Mouse (Mus musculus): ENCODE results near the gene Lrrc18.

Lrrc18 gene

DNA sequence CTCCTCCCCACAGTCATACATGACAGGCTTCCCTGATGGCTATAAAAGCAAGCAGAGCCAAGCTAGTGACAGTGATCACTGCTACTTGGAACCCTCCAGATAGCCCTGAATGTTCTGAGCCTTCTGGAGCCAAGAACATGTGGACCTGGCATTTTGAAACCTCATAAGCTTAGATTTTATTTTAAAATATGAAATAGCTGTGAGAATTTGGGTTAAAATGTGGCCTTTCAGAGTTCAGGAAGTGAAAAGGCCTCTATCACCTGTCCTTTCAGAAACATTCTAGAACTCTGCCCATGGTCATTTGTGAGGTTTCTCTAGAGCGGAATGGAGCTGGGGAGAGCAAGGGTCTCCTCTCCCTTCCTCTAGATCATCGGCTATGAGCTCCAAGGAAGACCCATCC lies at the start of gene Lrrc18:
Lrrc18 (plus strand) TSS at position 301 of the 400 bp plus-strand sequence.
- ChIA-PET POLR2A (interaction anchor here in 1 of 4 experiments (1.0 kb wide), 1 partner anchor 10 kb away, joined by 3 read pairs; no protein-coding TSS in a partner anchor), CTCF (no interaction called here)

DNA sequence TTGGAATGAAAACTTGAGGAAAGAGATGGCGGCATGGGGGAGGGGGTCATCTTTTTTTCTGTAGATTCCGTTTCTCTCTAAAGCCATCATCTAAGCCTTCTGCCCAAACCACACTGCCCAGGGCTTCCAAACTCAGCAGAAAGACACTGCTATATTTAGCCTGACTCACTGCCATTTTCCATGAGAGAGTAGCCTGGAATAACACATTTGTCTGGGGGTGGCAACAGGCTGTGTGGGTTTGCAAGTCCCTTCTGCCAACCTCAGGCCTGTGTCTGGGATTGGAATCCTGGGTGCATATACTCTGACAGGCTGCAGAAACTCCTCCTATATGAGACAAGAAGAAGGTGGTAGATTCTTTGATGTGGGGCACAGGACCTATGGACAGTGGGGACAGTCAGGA lies 43.7 kb upstream of the Lrrc18 start:
- ChIA-PET CTCF (no interaction called here), POLR2A (no interaction called here)

DNA sequence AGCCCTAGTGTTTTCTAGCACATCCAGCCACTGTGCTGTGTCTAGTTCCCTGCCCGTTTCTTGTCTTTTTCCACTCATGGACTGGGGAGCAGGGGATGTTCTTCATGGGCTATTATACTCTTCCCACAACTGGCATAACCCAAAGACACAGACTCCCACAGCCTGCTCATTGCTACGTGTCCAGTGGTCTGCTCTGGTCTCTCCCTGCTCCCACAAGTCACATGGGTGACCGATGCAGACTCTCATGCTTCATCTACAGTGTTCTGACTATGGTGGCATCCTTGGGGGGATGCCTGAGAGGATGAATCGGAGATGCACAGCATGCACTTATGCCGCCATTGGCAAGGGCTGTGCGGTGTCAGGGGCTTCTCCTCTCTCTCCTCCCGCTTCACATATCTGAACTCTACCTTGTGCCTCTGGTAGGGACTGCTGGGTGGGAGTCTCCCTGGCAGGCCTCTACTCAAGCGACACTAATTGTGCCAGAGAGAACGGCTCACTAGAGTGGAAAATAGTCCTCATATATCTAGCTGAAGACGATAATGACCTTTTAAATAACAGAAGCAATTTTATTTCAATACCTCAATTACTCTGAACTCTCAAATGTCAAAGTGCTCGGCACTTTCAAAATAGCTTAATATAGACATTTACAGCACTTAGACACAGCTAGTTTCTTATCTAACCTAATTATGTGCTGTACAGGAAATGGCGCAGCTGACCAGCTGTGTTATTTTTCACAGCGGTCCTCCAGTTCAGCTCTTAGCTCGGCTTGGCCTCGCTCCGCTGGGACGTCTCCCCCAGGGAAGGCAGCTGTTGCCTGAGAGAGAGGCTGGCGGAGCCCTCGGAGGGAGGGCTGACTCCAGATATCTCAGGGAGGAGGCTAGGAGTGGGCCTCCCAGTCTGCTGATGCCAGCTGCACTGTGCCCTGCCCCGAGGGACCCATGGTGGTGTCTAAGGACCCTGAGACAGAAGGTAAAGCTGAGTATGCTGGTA lies 40.6 kb upstream of the Lrrc18 start:
- CTCF ChIA-PET = interaction anchor here in 3 of 4 experiments (0.5 to 1.7 kb wide), 3 partner anchors 9 to 82 kb away, joined by 3 to 5 read pairs (median 4); no protein-coding TSS in a partner anchor
- POLR2A ChIA-PET = interaction anchor here in 2 of 4 experiments (0.5 to 1.1 kb wide), 2 partner anchors 50 to 1045 kb away, joined by 4 to 5 read pairs; no protein-coding TSS in a partner anchor

DNA sequence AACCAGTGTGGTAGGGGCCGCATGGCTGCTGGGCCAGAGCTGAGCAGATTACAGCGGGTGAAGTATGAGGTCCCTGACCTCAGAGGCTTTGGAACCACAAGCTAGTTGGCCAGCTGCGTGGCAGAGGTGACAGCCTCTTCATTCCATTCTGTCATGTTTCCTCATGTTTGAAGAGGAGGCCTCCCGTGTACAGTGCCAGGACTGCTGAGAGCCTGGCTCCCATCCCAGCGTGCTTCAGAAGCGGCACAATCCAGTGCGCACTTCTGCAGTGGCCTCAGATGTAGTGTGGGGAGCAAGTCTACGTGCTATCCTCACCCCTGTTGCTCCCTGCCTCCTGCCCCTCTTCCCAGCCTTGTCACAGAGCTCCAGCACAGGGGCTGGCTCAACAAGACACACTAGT lies 34.7 kb upstream of the Lrrc18 start:
- ChIA-PET CTCF (interaction anchor here in 3 of 4 experiments (0.5 to 1.4 kb wide), 6 partner anchors 77 to 967 kb away, joined by 3 read pairs; partner anchors contain the start of gene Gdf10 (in 1 of the 3)), POLR2A (no interaction called here)

DNA sequence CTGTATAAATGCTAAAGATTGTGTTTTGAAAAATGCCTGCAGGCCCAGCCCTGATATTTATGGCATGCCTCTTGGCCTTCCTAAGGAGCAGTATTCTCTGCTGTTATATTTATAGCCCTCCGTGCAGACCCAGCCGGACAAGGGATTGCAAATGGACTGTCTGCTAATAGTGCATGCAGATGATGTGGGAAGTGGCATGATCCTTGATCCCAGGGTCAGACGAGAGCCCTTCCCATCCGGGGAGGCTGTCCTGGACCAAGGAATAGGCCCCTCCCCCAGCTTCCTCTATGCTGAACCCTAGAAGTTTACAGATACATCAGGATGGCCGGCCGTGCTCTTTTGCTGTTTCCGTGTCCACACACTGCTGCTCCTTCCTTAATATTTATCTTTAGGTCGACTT lies 32.5 kb upstream of the Lrrc18 start:
- CTCF ChIA-PET = no interaction called here
- POLR2A ChIA-PET = no interaction called here

DNA sequence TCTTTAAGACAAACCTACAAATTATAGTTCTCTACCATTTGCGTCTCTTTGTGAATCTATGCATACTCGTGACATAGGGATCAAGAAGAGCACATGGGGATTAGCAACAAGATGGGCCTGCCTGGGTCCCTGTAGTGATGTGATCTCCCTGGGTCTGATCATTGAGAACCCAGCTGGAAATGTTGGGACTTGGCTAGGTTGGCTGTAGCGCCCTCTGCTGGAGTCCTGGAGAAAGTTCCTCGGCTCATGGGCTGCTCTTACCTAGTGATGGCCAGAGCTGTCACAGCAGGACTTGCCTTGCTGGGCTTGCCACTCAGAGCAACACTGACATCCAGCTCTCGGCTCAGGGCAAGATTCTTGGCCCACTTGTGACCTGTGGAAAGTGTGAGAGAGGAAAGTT lies 30.7 kb upstream of the Lrrc18 start:
- ChIA-PET CTCF (interaction anchor here (0.6 to 1.8 kb wide), 24 partner anchors 9 to 434 kb away, joined by 3 to 12 read pairs (median 4); no protein-coding TSS in a partner anchor), POLR2A (interaction anchor here in 1 of 4 experiments (1.0 kb wide), 1 partner anchor 34 kb away, joined by 4 read pairs; no protein-coding TSS in a partner anchor)

DNA sequence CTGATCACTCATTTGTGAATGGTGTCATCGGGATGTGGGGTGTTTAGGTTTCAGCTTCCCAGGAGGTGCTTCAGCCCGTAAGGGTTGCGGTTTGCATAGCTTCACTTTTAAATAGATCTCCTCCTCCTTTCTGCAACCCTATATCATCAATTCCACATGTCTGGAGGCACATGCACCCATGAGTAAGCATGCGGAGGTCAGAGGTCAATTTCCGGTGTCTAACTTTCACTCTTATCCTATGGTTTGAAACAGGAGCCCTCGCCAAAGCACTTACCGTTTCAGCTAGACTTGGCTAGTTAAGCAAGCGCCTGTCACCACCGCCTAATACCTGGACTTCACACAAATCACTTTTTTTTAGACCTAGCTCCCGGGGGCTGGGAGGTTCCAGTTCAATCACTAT lies 26.4 kb upstream of the Lrrc18 start:
- ChIA-PET CTCF (interaction anchor here in 1 of 4 experiments (0.6 kb wide), 1 partner anchor 140 kb away, joined by 3 read pairs; no protein-coding TSS in a partner anchor), POLR2A (interaction anchor here in 1 of 4 experiments (0.6 kb wide), 1 partner anchor 93 kb away, joined by 3 read pairs; no protein-coding TSS in a partner anchor)

DNA sequence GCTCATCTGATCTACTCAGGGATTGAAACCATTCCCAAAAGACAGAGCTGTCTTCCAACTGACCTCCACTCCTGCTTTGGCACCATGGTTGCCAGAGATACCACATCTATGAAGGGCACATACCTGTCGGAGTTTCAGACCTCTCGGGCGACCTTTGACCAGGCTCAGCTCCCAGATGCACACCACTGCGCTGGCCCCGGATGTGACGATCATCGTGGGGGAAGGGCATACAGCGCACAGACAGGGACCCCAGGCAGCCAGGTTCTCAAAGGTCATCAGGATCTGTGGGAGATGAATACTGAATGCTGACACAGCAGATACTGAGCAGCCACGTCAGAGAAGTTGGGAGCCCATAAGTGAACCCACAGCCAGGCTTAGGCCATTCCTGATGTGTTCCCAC lies 20.5 kb upstream of the Lrrc18 start:
- CTCF ChIA-PET = interaction anchor here in 3 of 4 experiments (0.7 to 1.4 kb wide), 3 partner anchors 10 to 26 kb away, joined by 3 to 4 read pairs (median 4); no protein-coding TSS in a partner anchor
- POLR2A ChIA-PET = interaction anchor here in 2 of 4 experiments (0.7 to 2.3 kb wide), 4 partner anchors 12 to 25 kb away, joined by 3 to 13 read pairs (median 4); no protein-coding TSS in a partner anchor

DNA sequence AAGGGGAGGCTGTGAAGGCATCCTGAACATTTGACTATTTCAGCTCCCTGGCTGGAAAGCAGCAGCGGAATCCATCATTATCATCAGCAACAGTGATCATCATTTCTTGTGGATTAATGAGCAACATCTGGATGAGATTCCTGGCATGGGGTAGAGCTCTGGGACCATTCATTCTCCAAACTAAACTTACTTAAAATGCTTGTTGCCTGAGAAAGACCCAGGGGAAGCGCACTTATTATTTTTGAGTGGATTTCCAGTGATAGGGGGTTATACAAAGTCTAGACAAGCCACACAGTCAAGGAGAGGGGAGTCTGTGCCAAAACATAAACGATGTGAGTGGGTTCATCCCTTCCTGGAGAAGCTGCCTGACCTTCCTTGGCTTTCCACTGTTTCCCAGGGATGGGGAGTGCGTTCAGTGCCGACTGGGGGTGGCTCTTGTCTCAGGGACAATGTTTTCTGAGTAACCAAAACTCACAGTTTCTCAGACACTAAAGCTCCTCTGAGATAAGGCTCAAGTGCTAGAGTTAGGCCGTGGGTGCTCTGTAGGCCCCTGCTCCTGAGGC lies 6.9 kb upstream of the Lrrc18 start:
- CTCF ChIA-PET = interaction anchor here in 1 of 4 experiments (1.4 kb wide), 1 partner anchor 374 kb away, joined by 4 read pairs; no protein-coding TSS in a partner anchor
- POLR2A ChIA-PET = interaction anchor here in 2 of 4 experiments (0.9 to 3.3 kb wide), 4 partner anchors 11 to 16 kb away, joined by 3 to 17 read pairs (median 8); no protein-coding TSS in a partner anchor

DNA sequence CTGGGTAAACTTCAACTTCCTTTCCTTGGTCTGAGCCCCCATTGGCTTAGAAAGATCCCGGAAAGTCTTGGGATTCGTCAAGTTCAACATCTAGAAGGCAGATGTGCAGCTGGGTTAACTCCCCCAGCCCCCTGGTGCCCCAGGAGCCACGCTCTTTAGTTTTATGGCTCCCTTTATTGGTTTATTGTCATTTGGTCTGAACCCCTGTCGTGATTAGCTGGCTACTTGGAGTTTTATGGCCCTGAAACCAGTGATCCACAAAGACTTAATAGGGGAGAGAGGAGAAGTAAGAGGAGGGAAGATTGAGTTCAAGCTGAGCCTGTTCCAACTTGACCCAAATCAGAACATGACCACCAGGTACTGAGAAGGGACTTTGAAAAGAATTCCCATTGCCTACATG lies 4.5 kb upstream of the Lrrc18 start:
- POLR2A ChIA-PET = interaction anchor here in 2 of 4 experiments (0.8 to 1.9 kb wide), 3 partner anchors 9 to 15 kb away, joined by 3 to 7 read pairs (median 4); no protein-coding TSS in a partner anchor
- CTCF ChIA-PET = interaction anchor here in 1 of 4 experiments (0.7 kb wide), 1 partner anchor 15 kb away, joined by 4 read pairs; no protein-coding TSS in a partner anchor

DNA sequence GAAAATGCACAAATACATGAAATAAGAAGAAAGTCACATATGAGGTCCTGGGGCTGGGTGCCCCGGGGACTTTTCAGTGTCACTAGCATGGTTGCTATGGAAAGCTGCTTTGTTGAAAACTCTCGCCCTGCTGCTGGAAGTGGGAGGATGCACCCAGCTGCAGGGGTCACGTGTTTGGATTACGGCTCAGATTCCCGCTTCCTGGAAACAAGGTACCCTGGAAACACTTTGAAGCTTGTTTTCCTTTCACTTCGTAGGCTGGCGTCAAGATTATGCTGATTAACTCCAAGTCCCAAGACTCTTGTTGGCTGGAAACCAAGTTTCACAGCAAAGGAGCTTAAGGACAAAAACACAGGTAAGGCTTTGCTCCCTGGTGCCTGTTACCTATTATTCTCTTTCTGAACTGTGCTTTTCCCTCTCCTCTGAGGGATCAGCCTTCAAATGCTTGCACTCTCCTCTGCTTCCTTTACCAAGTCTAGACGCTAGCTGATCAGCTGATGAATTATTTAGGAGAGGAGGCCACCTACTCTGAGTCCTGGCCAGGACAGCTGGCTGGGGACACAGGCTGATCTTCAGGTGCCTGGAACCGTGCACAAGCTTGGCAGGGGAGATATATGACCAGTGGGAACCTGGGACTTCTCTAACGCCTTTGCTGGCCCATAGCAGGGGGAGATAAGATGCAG lies 3.9 kb downstream of the Lrrc18 start:
- POLR2A ChIA-PET = interaction anchor here (0.6 to 3.0 kb wide), 18 partner anchors 8 to 793 kb away, joined by 3 to 18 read pairs (median 6); partner anchors contain the start of genes Parg (in 1 of the 4) and Timm23 (in 1 of the 4)
- CTCF ChIA-PET = interaction anchor here in 3 of 4 experiments (0.5 to 1.2 kb wide), 3 partner anchors 8 to 464 kb away, joined by 4 read pairs; no protein-coding TSS in a partner anchor

DNA sequence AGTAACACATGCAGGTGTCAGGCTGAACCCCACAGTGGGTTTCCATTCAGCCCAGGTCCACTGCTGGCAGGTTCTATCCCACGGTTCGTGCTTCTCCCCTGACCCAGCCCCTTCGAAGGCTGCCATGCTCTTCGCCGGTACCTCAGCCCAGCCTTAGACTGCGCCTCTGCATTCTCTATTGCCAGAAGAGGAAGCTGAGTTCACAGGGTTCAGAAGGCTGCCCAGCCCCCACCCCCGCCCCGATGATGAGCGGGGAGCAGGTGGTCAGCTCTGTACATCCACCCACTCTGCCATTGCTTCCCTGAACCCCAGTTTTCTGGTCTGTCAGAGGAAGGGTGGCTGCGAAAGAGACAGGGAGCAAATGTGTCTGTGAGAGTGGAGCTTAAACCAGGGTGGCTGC lies 8.3 kb downstream of the Lrrc18 start:
- ChIA-PET CTCF (no interaction called here), POLR2A (interaction anchor here in 2 of 4 experiments (1.0 to 1.6 kb wide), 2 partner anchors 15 to 24 kb away, joined by 4 to 5 read pairs; no protein-coding TSS in a partner anchor)

DNA sequence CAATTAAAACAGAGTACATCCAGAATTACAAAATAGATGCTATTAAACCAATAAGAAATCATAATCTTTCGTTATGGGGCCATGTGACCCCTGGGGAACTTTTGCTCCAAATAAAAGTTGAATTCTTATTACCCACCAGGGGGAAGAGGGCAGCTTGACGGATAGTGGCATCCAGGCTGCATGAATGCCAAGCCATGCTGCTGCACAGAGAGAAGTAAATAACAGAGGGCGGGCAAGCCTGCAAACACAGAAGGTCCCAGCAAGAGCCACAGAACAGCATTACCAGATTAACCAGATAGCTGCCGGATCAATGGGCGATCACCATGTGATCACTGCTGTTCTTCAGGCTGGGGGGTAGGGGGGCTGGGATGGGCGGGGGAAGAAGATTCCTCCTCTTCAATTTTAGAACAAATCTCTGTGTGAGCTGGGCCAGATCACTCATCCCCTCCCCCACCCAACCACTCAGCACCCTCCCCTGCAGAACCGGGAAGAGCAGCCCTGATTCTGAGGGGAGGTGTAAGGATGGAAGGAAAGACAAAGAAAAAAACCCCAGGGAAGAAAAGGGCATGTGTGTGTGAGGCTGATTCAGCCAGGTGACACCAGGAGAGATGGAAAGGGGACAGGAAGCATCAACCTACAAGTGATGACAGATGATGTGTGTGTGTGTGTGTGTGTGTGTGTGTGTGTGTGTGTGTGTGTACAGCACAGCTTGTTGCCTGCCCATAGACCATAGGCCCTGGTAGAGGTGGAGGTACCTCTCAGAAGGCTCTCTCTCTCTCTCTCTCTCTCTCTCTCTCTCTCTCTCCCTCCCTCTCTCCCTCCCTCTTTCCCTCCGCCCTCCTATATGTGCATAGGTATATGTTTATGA lies 9.2 kb downstream of the Lrrc18 start:
- CTCF ChIA-PET = no interaction called here

DNA sequence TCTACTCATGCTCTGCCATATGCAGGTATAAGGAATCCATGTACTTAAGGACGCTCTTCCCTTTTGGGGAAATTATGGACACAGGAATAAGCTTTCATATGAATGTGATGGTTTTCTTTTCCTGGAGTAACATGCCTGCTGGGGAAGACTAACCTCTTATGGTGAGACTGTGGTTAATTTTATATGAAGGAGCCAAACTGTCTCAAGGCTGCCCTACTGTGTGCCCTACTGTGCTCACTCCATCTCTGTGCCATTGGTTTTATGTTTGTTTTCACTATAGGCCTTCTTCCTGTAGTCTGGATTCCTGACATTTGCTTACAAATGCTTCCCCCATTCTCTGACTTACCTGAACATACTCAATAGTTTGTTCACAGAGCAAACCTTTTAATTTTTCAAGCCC lies 13.9 kb downstream of the Lrrc18 start:
- CTCF ChIA-PET = interaction anchor here in 1 of 4 experiments (0.8 kb wide), 1 partner anchor 320 kb away, joined by 3 read pairs; the partner anchor contains the start of gene 3425401B19Rik
- POLR2A ChIA-PET = interaction anchor here in 1 of 4 experiments (2.3 kb wide), 1 partner anchor 10 kb away, joined by 18 read pairs; no protein-coding TSS in a partner anchor

More for the DNA sequence above, 9.2 kb downstream of the Lrrc18 start:
- POLR2A ChIA-PET = interaction anchor here in 2 of 4 experiments (0.8 to 1.6 kb wide), 6 partner anchors 9 to 49 kb away, joined by 3 to 5 read pairs (median 4); no protein-coding TSS in a partner anchor

DNA sequence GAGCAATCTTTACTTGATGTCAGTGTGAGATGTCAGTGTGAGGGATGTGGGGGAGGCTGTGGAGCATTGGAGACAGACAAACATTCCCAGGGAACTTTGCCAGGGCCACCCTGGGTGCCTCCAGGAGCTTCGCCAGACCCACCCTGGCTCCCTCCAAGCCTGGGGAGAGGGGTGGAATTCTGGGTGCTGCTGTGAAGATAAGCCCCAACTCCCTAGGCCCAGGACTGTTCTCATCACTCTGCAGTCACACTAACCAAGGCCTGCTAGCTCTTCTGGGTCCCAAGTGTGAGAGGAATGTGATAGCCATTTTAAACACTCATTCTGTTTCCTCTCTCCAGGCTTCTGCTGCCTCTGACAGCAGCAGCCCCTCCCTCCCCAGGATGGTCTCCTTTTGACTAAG lies 16.5 kb downstream of the Lrrc18 start:
- CTCF ChIA-PET = interaction anchor here in 2 of 4 experiments (0.7 to 1.1 kb wide), 2 partner anchors 18 to 306 kb away, joined by 3 to 11 read pairs; no protein-coding TSS in a partner anchor

DNA sequence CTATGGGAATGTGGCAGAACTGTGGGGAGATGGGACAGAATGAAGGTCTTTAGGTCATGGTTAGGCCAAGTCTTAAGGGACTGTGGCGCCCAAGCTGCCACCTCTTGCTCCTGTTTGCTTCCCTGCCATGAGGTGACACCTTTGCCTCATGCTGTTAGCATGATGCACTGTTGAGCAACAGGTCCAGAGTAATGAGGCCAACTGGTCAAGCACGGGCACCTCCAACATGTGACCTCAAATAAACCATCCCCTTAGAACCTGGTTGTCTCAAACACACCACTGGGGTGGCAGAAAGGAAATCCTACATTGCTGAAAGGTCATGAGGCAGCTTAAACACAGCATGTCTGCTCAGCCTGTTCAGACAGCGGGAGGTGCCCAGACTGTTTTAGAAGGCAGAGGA lies 27.9 kb downstream of the Lrrc18 start:
- POLR2A ChIA-PET = no interaction called here
- CTCF ChIA-PET = no interaction called here

More for the DNA sequence above, 16.5 kb downstream of the Lrrc18 start:
- POLR2A ChIA-PET = no interaction called here

DNA sequence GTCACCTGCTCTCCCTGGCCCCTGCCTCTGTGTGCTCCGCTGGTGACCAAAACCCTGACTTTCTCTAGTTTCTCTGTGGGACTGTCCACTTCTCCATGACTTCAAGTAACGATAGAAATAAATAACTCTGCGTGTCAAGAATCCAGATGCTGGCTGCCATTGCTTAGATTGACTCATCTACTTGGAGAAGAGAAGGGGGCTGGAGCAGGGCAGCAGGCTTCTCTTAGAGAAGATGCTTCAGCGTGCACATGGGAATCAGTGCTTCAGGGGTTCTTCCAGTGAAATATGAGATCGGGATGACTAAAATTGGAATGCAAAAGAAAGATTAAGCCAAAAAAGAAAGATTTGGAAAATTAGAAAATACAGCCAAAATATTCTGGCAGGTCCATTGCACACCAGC lies 28.4 kb downstream of the Lrrc18 start:
- ChIA-PET CTCF (no interaction called here), POLR2A (no interaction called here)
